Mouse (Mus musculus) hindbrain, embryonic 13.5 days (tissue): ENCODE results near the gene Tmem37. TPM values are rescaled to one million over a fixed set of nuclear protein-coding genes. Genes with fewer than 3 reads are reported as not detected.

Experiments
- ATAC-seq: fragments of 200-750 bp; cut with Nextera tagmentation; 2 replicates; pipeline ENCODE4 v1.8.0; 2017; ENCODE audit warnings: moderate TSS enrichment; ENCODE audit not compliant: low FRiP score
- H3K27ac ChIP-seq: fragments of 300-500 bp; sonication (generic); 2 replicates; pipeline ENCODE4 v1.5.1; 2015; ENCODE audit warnings: inconsistent platforms, mild to moderate bottlenecking, moderate library complexity
- H3K27me3 ChIP-seq: fragments of 300-500 bp; sonication (generic); 2 replicates; pipeline ENCODE4 v1.6.1; 2015; ENCODE audit warnings: mild to moderate bottlenecking, inconsistent platforms
- H3K36me3 ChIP-seq: fragments of 300-500 bp; sonication (generic); 2 replicates; pipeline ENCODE4 v1.6.1; 2015; ENCODE audit warnings: mild to moderate bottlenecking, inconsistent platforms
- H3K4me1 ChIP-seq: fragments of 300-500 bp; sonication (generic); replicated peaks from 2 replicates; pipeline ENCODE4 v1.6.1; 2015; ENCODE audit warnings: inconsistent platforms
- H3K4me2 ChIP-seq: fragments of 300-500 bp; sonication (generic); 2 replicates; pipeline ENCODE4 v1.6.1; 2015; ENCODE audit warnings: inconsistent platforms, mild to moderate bottlenecking, moderate library complexity
- H3K4me3 ChIP-seq: fragments of 300-500 bp; sonication (generic); 2 replicates; pipeline ENCODE4 v1.5.1; 2015; ENCODE audit warnings: mild to moderate bottlenecking, inconsistent platforms
- H3K9ac ChIP-seq: fragments of 300-500 bp; sonication (generic); 2 replicates; pipeline ENCODE4 v1.6.1; 2015; ENCODE audit warnings: mild to moderate bottlenecking, inconsistent platforms
- H3K9me3 ChIP-seq: fragments of 300-500 bp; sonication (generic); 2 replicates; pipeline ENCODE4 v1.6.1; 2016; ENCODE audit warnings: inconsistent platforms
- WGBS: fragments of 180-500 bp; shearing (Covaris S2); methylation state at CpG from one replicate; pipeline ENCODE4 v1.1.7; 2015; 5-methylcytosine and 5-hydroxymethylcytosine counted together
- polyA plus RNA-seq: library from polyadenylated mRNA; unstranded; fragments of >200 nt; fragmentation: Nextera tagmentation; extraction: Ambion mirVana; gene quantifications from 2 replicates; pipeline ENCODE4 v1.2.1, GENCODE M21; 2015

Gene Tmem37
- polyA plus RNA-seq, 1 experiment from 2014 or later: 8.0 TPM

- Histone ChIP-seq H3K27ac (no peak overlapping the region), H3K4me1 (no peaks in the 10 kb centered on the region), H3K27me3 (peaks cover 1% of the 10 kb centered on the region; the same call in 1 of the 2 replicates), H3K36me3 (no peaks in the 10 kb centered on the region), H3K9me3 (no peaks in the 10 kb centered on the region), H3K9ac (no peak overlapping the region), H3K4me3 (no peak overlapping the region), H3K4me2 (no peak overlapping the region)
- no peak for ATAC-seq
- 82% methylated on average over 8 of the region's 8 CpGs for WGBS
Observed at GRCm38 (mm10) chr1:120066159-120066558, 7.7 kb downstream of the Tmem37 start.

GRCm38 (mm10) chr1:120064036-120064682, 9.7 kb downstream of the Tmem37 start:
- Histone ChIP-seq H3K36me3 (no peaks in the 10 kb centered on the region), H3K4me3 (no peak overlapping the region), H3K9ac (no peak overlapping the region), H3K4me1 (no peaks in the 10 kb centered on the region), H3K27me3 (no peaks in the 10 kb centered on the region), H3K4me2 (no peak overlapping the region), H3K27ac (no peak overlapping the region), H3K9me3 (no peaks in the 10 kb centered on the region)
- WGBS: 94% methylated on average over 11 of the region's 11 CpGs
- no peak for ATAC-seq

- Histone ChIP-seq H3K4me1 (no peaks in the 10 kb centered on the region), H3K36me3 (no peaks in the 10 kb centered on the region), H3K9ac (no peak overlapping the region), H3K27me3 (no peaks in the 10 kb centered on the region), H3K9me3 (no peaks in the 10 kb centered on the region), H3K27ac (no peak overlapping the region), H3K4me3 (no peak overlapping the region), H3K4me2 (no peak overlapping the region)
- ATAC-seq: no peak
- 90% methylated on average over 7 of the region's 7 CpGs for WGBS
Observed at GRCm38 (mm10) chr1:120062231-120062630, 11.6 kb downstream of the Tmem37 start.

GRCm38 (mm10) chr1:120060687-120061086, 13.2 kb downstream of the Tmem37 start:
- Histone ChIP-seq H3K4me1 (no peaks in the 10 kb centered on the region), H3K9ac (no peak overlapping the region), H3K4me2 (no peak overlapping the region), H3K27me3 (no peaks in the 10 kb centered on the region), H3K27ac (no peak overlapping the region), H3K9me3 (no peaks in the 10 kb centered on the region), H3K36me3 (no peaks in the 10 kb centered on the region), H3K4me3 (no peak overlapping the region)
- 74% methylated on average over 5 of the region's 5 CpGs for WGBS
- no peak for ATAC-seq

- 80% methylated on average over 8 of the region's 8 CpGs for WGBS
- Histone ChIP-seq H3K9ac (no peak overlapping the region), H3K27me3 (no peaks in the 10 kb centered on the region), H3K9me3 (no peaks in the 10 kb centered on the region), H3K36me3 (no peaks in the 10 kb centered on the region), H3K27ac (no peak overlapping the region), H3K4me3 (no peak overlapping the region), H3K4me1 (no peaks in the 10 kb centered on the region), H3K4me2 (no peak overlapping the region)
- ATAC-seq: no peak
Observed at GRCm38 (mm10) chr1:120057674-120058430, 16.0 kb downstream of the Tmem37 start.

- Histone ChIP-seq H3K9me3 (no peaks in the 10 kb centered on the region), H3K4me2 (no peak overlapping the region), H3K4me1 (no peaks in the 10 kb centered on the region), H3K4me3 (no peak overlapping the region), H3K27me3 (no peaks in the 10 kb centered on the region), H3K27ac (no peak overlapping the region), H3K36me3 (no peaks in the 10 kb centered on the region), H3K9ac (no peak overlapping the region)
- ATAC-seq: no peak
- 79% methylated on average over 14 of the region's 14 CpGs for WGBS
Observed at GRCm38 (mm10) chr1:120057044-120057443, 16.8 kb downstream of the Tmem37 start.

GRCm38 (mm10) chr1:120056236-120056635, 17.6 kb downstream of the Tmem37 start:
- H3K9me3 ChIP-seq: no peaks in the 10 kb centered on the region
- ATAC-seq: no peak
- H3K36me3 ChIP-seq: no peaks in the 10 kb centered on the region
- no peaks in the 10 kb centered on the region for H3K27me3 ChIP-seq
- no peak overlapping the region for H3K4me2 ChIP-seq
- no peaks in the 10 kb centered on the region for H3K4me1 ChIP-seq
- 57% methylated on average over 7 of the region's 7 CpGs for WGBS
- H3K27ac ChIP-seq: no peak overlapping the region
- no peak overlapping the region for H3K9ac ChIP-seq
- H3K4me3 ChIP-seq: no peak overlapping the region

GRCm38 (mm10) chr1:120055475-120055874, 18.4 kb downstream of the Tmem37 start:
- no peak for ATAC-seq
- H3K4me3 ChIP-seq: no peak overlapping the region
- H3K27ac ChIP-seq: no peak overlapping the region
- H3K9ac ChIP-seq: no peak overlapping the region
- H3K4me2 ChIP-seq: no peak overlapping the region
- no peaks in the 10 kb centered on the region for H3K9me3 ChIP-seq
- H3K36me3 ChIP-seq: no peaks in the 10 kb centered on the region
- H3K4me1 ChIP-seq: no peaks in the 10 kb centered on the region
- no peaks in the 10 kb centered on the region for H3K27me3 ChIP-seq
- 80% methylated on average over 6 of the region's 6 CpGs for WGBS

GRCm38 (mm10) chr1:120054997-120055396, 18.9 kb downstream of the Tmem37 start:
- H3K27me3 ChIP-seq: no peaks in the 10 kb centered on the region
- H3K9ac ChIP-seq: no peak overlapping the region
- ATAC-seq: no peak
- H3K36me3 ChIP-seq: no peaks in the 10 kb centered on the region
- H3K4me2 ChIP-seq: no peak overlapping the region
- H3K9me3 ChIP-seq: no peaks in the 10 kb centered on the region
- H3K4me3 ChIP-seq: no peak overlapping the region
- H3K27ac ChIP-seq: no peak overlapping the region
- H3K4me1 ChIP-seq: no peaks in the 10 kb centered on the region
- WGBS: 94% methylated on average over 6 of the region's 6 CpGs

GRCm38 (mm10) chr1:120051070-120051469, 22.8 kb downstream of the Tmem37 start:
- H3K27me3 ChIP-seq: no peaks in the 10 kb centered on the region
- H3K27ac ChIP-seq: no peak overlapping the region
- H3K4me2 ChIP-seq: no peak overlapping the region
- no peak overlapping the region for H3K9ac ChIP-seq
- ATAC-seq: no peak
- 19% methylated on average over 1 of the region's 1 CpGs for WGBS
- no peaks in the 10 kb centered on the region for H3K9me3 ChIP-seq
- no peak overlapping the region for H3K4me3 ChIP-seq
- H3K36me3 ChIP-seq: no peaks in the 10 kb centered on the region
- no peaks in the 10 kb centered on the region for H3K4me1 ChIP-seq

- H3K4me3 ChIP-seq: no peak overlapping the region
- no peak overlapping the region for H3K27ac ChIP-seq
- ATAC-seq: no peak
- no peak overlapping the region for H3K4me2 ChIP-seq
- no peaks in the 10 kb centered on the region for H3K36me3 ChIP-seq
- H3K4me1 ChIP-seq: no peaks in the 10 kb centered on the region
- H3K9ac ChIP-seq: no peak overlapping the region
- no peaks in the 10 kb centered on the region for H3K9me3 ChIP-seq
- no peaks in the 10 kb centered on the region for H3K27me3 ChIP-seq
Observed at GRCm38 (mm10) chr1:120047325-120047724, 26.5 kb downstream of the Tmem37 start.

- no peak for ATAC-seq
- H3K9me3 ChIP-seq: no peaks in the 10 kb centered on the region
- no peak overlapping the region for H3K27ac ChIP-seq
- H3K4me1 ChIP-seq: no peaks in the 10 kb centered on the region
- H3K27me3 ChIP-seq: no peaks in the 10 kb centered on the region
- H3K36me3 ChIP-seq: no peaks in the 10 kb centered on the region
- no peak overlapping the region for H3K4me2 ChIP-seq
- WGBS: 91% methylated on average over 16 of the region's 16 CpGs
- H3K4me3 ChIP-seq: no peak overlapping the region
- no peak overlapping the region for H3K9ac ChIP-seq
Observed at GRCm38 (mm10) chr1:120044584-120044983, 29.3 kb downstream of the Tmem37 start.

- WGBS: 70% methylated on average over 8 of the region's 8 CpGs
- no peak for ATAC-seq
- no peak overlapping the region for H3K27ac ChIP-seq
Observed at GRCm38 (mm10) chr1:120042421-120042820, 31.5 kb downstream of the Tmem37 start.

More at GRCm38 (mm10) chr1:120042421-120042820, 31.5 kb downstream of the Tmem37 start:
- Histone ChIP-seq H3K4me3 (no peak overlapping the region), H3K9ac (no peak overlapping the region), H3K4me1 (no peaks in the 10 kb centered on the region), H3K27me3 (no peaks in the 10 kb centered on the region), H3K4me2 (no peak overlapping the region), H3K36me3 (no peaks in the 10 kb centered on the region), H3K9me3 (no peaks in the 10 kb centered on the region)
